Mouse (Mus musculus) lung, embryonic 14.5 days (tissue): ENCODE measurements around the gene Cd180. TPM values are rescaled to one million over a fixed set of nuclear protein-coding genes. Genes with fewer than 3 reads are reported as not detected.

ENCODE experiments used
- ATAC-seq: fragments of 200-750 bp; cut with Nextera tagmentation; 2 replicates; pipeline ENCODE4 v1.8.0; 2017; ENCODE audit warnings: mild to moderate bottlenecking, moderate TSS enrichment, moderate library complexity; ENCODE audit not compliant: insufficient read depth
- DNase-seq: peaks from one replicate; pipeline ENCODE4 v3.0.0-alpha.2; 2015
- H3K27ac ChIP-seq: fragments of 300-500 bp; sonication (generic); 2 replicates; pipeline ENCODE4 v1.5.1; 2014; ENCODE audit warnings: low read depth, mild to moderate bottlenecking, moderate library complexity
- H3K27me3 ChIP-seq: fragments of 300-500 bp; sonication (generic); 2 replicates; pipeline ENCODE4 v1.6.1; 2014; ENCODE audit warnings: low read length, control low read depth; ENCODE audit not compliant: insufficient read depth
- H3K36me3 ChIP-seq: fragments of 300-500 bp; sonication (generic); 2 replicates; pipeline ENCODE4 v1.6.1; 2014; ENCODE audit warnings: control low read depth; ENCODE audit not compliant: insufficient read depth
- H3K4me1 ChIP-seq: fragments of 300-500 bp; sonication (generic); 2 replicates; pipeline ENCODE4 v1.6.1; 2014; ENCODE audit warnings: antibody characterized with exemption, control low read depth; ENCODE audit not compliant: insufficient read depth
- H3K4me2 ChIP-seq: fragments of 300-500 bp; sonication (generic); 2 replicates; pipeline ENCODE4 v1.6.1; 2014; ENCODE audit warnings: mild to moderate bottlenecking
- H3K4me3 ChIP-seq: fragments of 300-500 bp; sonication (generic); 2 replicates; pipeline ENCODE4 v1.5.1; 2014; ENCODE audit warnings: low read depth, low read length
- H3K9ac ChIP-seq: fragments of 300-500 bp; sonication (generic); 2 replicates; pipeline ENCODE4 v1.6.1; 2014
- H3K9me3 ChIP-seq: fragments of 300-500 bp; sonication (generic); 2 replicates; pipeline ENCODE4 v1.6.1; 2016; ENCODE audit warnings: low read depth, low read length, control low read depth
- CTCF ChIP-seq: IDR thresholded peaks from 2 replicates; pipeline ENCODE4 v1.5.1; 2016; ENCODE audit warnings: antibody characterized with exemption, low read depth
- WGBS: fragments of 180-500 bp; shearing (Covaris S2); extraction: QIAGEN DNeasy Blood & Tissue Kit; methylation state at CpG from one replicate; pipeline ENCODE4 v1.1.7; 2014; 5-methylcytosine and 5-hydroxymethylcytosine counted together
- polyA plus RNA-seq: library from polyadenylated mRNA; unstranded; fragments of >200 nt; fragmentation: Nextera tagmentation; extraction: Ambion mirVana; gene quantifications from 2 replicates; pipeline ENCODE4 v1.2.1, GENCODE M21; 2014

Gene Cd180
- polyA plus RNA-seq, 1 experiment from 2014 or later, result 0.84 TPM

- Histone ChIP-seq H3K4me2 (no peak overlapping the region), H3K9me3 (no peaks in the 10 kb centered on the region), H3K4me3 (no peak overlapping the region), H3K36me3 (peaks cover 49% of the 10 kb centered on the region), H3K27ac (no peak overlapping the region), H3K9ac (no peak overlapping the region), H3K4me1 (no peaks in the 10 kb centered on the region), H3K27me3 (no peaks in the 10 kb centered on the region)
- WGBS, result 68% methylated on average over 9 of the region's 9 CpGs
- DNase-seq (peak; percentile 79), ATAC-seq (no peak)
- peak; percentile 86 for TF ChIP-seq CTCF
Measured at GRCm38 (mm10) chr13:102744481-102745269, 51.3 kb downstream of the Cd180 start.

- Histone ChIP-seq H3K9ac (no peak overlapping the region), H3K9me3 (no peaks in the 10 kb centered on the region), H3K4me1 (no peaks in the 10 kb centered on the region), H3K36me3 (peaks cover 49% of the 10 kb centered on the region), H3K4me2 (no peak overlapping the region), H3K27ac (no peak overlapping the region), H3K4me3 (no peak overlapping the region), H3K27me3 (no peaks in the 10 kb centered on the region)
- no peak for DNase-seq
- no peak for TF ChIP-seq CTCF
- 90% methylated on average over 3 of the region's 3 CpGs for WGBS
- ATAC-seq, result no peak
Measured at GRCm38 (mm10) chr13:102745270-102745600, 51.9 kb downstream of the Cd180 start.

DNA sequence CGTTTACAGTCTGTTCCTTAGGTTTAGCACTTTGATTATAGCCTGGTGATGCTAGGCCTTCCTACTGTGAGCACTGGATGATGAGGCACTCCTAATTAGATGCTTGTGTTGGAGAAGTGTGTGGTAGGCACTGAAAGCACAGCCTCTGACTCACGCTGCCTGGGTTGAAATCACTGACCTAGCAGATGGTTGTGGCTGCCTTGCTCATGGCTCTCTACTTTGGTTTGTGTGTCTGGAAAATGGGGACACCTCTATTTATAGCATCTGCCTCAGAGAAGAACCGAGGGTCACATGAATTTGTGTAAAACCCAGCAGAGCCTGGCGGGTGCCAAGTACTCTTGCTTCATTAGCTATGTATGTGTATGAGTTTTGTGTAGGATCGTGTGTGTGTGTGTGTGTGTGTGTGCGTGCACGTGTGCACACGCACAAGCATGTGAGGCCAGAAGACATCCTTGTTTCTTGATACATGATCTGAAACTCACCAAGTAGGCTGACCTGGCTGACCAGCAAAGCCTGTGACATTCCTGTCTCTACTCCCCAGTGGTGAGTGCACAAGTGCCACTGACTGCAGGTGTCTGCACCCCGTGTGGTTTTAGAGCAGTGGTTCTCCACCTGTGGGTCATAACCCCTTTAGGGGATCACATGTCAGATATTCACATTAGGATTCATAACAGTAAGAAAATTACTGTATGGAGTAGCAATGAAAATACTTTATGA lies 52.4 kb downstream of the Cd180 start:
- no peaks in the 10 kb centered on the region for H3K9me3 ChIP-seq
- ATAC-seq, result no peak
- 85% methylated on average over 9 of the region's 9 CpGs for WGBS

GRCm38 (mm10) chr13:102746803-102747561 lies 53.6 kb downstream of the Cd180 start:
- no peak overlapping the region for H3K4me3 ChIP-seq
- WGBS, result 80% methylated on average over 17 of the region's 17 CpGs
- H3K4me2 ChIP-seq, result no peak overlapping the region
- ATAC-seq, result no peak
- peak; percentile 24 for DNase-seq
- H3K9ac ChIP-seq, result no peak overlapping the region
- H3K36me3 ChIP-seq, result peaks cover 47% of the 10 kb centered on the region
- H3K4me1 ChIP-seq, result no peaks in the 10 kb centered on the region
- H3K27ac ChIP-seq, result no peak overlapping the region
- TF ChIP-seq CTCF, result no peak
- no peaks in the 10 kb centered on the region for H3K9me3 ChIP-seq
- H3K27me3 ChIP-seq, result no peaks in the 10 kb centered on the region

More for the DNA sequence above, 52.4 kb downstream of the Cd180 start:
- H3K4me1 ChIP-seq, result no peaks in the 10 kb centered on the region
- no peak overlapping the region for H3K4me2 ChIP-seq
- H3K4me3 ChIP-seq, result no peak overlapping the region
- no peak overlapping the region for H3K9ac ChIP-seq
- H3K36me3 ChIP-seq, result peaks cover 50% of the 10 kb centered on the region
- no peak for DNase-seq
- H3K27ac ChIP-seq, result no peak overlapping the region
- H3K27me3 ChIP-seq, result no peaks in the 10 kb centered on the region
- no peak for TF ChIP-seq CTCF

DNA sequence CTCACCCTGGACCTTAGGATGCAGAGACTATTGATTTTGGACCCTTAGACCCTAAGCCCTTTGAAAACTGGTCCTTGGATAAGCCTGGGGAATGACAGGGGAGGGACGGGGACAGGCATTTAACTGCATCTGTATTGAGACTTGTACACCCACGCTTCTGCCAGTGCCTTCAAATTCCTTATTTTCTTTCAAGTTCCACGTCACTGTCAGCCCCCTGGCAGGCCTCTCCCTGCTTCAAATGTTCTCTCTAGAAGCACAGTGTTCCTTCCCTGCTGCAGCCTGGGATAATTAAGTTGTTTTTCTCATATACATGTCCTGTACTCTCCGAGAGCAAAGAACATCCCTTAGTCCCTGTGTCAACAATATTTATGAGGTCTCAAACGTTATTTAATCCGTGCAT lies 55.8 kb downstream of the Cd180 start:
- peaks cover 41% of the 10 kb centered on the region for H3K36me3 ChIP-seq
- no peak overlapping the region for H3K4me3 ChIP-seq
- no peaks in the 10 kb centered on the region for H3K4me1 ChIP-seq
- no peaks in the 10 kb centered on the region for H3K27me3 ChIP-seq
- TF ChIP-seq CTCF, result no peak
- no peaks in the 10 kb centered on the region for H3K9me3 ChIP-seq
- H3K4me2 ChIP-seq, result no peak overlapping the region
- no peak overlapping the region for H3K9ac ChIP-seq
- 59% methylated on average over 6 of the region's 6 CpGs for WGBS
- ATAC-seq, result no peak
- no peak for DNase-seq
- no peak overlapping the region for H3K27ac ChIP-seq

DNA sequence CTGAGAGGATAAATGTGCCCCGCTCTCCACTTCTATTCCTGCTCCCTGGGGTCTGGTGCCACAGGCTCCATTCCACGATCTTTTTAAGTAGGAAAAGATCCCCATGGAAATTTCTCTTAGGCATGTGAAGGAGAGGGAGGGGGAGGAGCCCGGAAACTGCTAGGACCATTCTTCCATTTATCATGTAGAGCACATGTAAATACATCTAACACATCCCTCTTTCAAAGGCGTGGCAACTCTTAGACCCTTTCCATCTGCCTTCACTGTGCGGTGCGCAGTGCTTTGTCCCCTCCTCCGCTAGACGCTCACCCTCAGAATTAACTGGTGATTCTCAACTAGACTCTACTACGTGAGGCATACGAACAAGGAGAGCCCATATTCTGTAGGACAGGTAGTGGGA lies 56.5 kb downstream of the Cd180 start:
- Histone ChIP-seq H3K4me2 (no peak overlapping the region), H3K27ac (no peak overlapping the region), H3K9me3 (no peaks in the 10 kb centered on the region), H3K4me3 (no peak overlapping the region), H3K4me1 (no peaks in the 10 kb centered on the region), H3K27me3 (no peaks in the 10 kb centered on the region), H3K36me3 (peaks cover 40% of the 10 kb centered on the region), H3K9ac (no peak overlapping the region)
- ATAC-seq (no peak), DNase-seq (no peak)
- TF ChIP-seq CTCF, result no peak
- 84% methylated on average over 10 of the region's 10 CpGs for WGBS
